Mouse (Mus musculus) testis, adult 2 months (tissue): ENCODE data around the gene Ifi209. TPM values are rescaled to one million over a fixed set of nuclear protein-coding genes. Genes with fewer than 3 reads are reported as not detected.
"Not testable (repeated sequence)": the region's sequence is repeated elsewhere in the genome, so short reads cannot be mapped to it uniquely, and the experiment has no call there.

Experiments used
- H3K27ac ChIP-seq: fragments of 200-500 bp; 2 replicates; pipeline ENCODE4 v1.5.1; 2012; ENCODE audit warnings: low read depth, low read length; ENCODE audit not compliant: control insufficient read depth, insufficient read depth
- H3K27me3 ChIP-seq: fragments of 200-500 bp; 2 replicates; pipeline ENCODE4 v1.6.1; 2012; ENCODE audit warnings: mild to moderate bottlenecking, low read length, moderate library complexity; ENCODE audit not compliant: control insufficient read depth, insufficient read depth
- H3K36me3 ChIP-seq: fragments of 200-500 bp; 2 replicates; pipeline ENCODE4 v1.6.1; 2012; ENCODE audit warnings: mild to moderate bottlenecking, low read length; ENCODE audit not compliant: control insufficient read depth, insufficient read depth
- H3K4me1 ChIP-seq: fragments of 200-500 bp; 2 replicates; pipeline ENCODE4 v1.6.1; 2012; ENCODE audit warnings: low read length; ENCODE audit not compliant: control insufficient read depth, insufficient read depth
- H3K4me3 ChIP-seq: fragments of 200-500 bp; 2 replicates; pipeline ENCODE4 v1.5.1; 2012; ENCODE audit warnings: low read depth, mild to moderate bottlenecking, low read length, moderate library complexity, mixed read lengths; ENCODE audit not compliant: control insufficient read depth
- CTCF ChIP-seq: fragments of 200-500 bp; IDR thresholded peaks from 2 replicates; pipeline ENCODE4 v1.5.1; 2012; ENCODE audit warnings: low read depth, mild to moderate bottlenecking, inconsistent platforms, low read length, moderate library complexity; ENCODE audit not compliant: control insufficient read depth, insufficient read depth, insufficient replicate concordance
- POLR2A ChIP-seq: fragments of 200-500 bp; IDR thresholded peaks from 2 replicates; pipeline ENCODE4 v1.6.1; 2012; ENCODE audit warnings: low read depth, mild to moderate bottlenecking, inconsistent platforms, low read length, moderate library complexity; ENCODE audit not compliant: control insufficient read depth
- polyA plus RNA-seq: library from polyadenylated mRNA; depleted of rRNA; stranded (reverse); fragments of >200 nt; gene quantifications from 2 replicates; pipeline ENCODE4 v1.2.3, GENCODE M21; 2012; rRNA removed

Ifi209 gene
- polyA plus RNA-seq, 1 experiment = 1.0 TPM

DNA sequence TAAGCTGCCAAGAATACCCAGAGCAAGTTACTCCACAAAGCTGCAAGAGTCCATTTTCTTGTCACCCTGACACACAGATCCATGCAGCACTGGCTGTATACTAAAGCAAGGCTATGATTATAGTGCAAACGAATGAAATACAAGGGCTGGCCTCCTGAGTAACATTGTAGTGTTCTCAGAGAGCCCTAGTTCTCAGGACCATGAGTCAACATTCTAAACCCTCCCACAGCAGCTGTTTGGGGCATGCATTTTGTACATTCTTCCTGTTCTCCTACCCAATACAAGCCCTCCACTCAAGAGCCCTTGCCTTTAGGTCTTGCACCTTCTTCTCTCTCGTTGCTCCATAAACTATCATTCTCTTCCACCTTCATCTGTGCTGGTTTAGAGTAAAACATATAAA lies 14.7 kb downstream of the Ifi209 start:
- Histone ChIP-seq H3K27ac (no peak overlapping the region), H3K27me3 (no peaks in the 10 kb centered on the region), H3K4me1 (no peaks in the 10 kb centered on the region), H3K36me3 (no peaks in the 10 kb centered on the region), H3K4me3 (no peak overlapping the region)
- TF ChIP-seq POLR2A (no peak), CTCF (no peak)

DNA sequence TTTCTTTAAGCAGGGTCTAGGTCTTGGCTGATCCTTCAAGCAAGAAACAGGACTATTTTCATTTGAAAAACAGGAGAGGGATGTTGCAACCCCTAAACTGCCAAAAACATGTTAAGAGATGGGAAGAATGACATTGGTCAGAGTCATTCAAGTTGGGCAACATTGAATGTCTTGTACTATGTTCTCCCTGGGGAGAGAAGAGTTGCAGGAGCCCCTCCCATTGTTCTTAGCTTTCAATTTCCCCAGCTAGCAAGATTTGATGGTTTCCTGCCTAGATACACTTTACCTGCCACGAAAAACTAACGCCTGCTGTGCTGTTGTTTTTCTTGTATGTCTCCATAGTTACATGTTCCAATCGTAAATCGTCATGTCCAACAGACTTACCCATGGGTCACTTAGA lies 27.3 kb downstream of the Ifi209 start:
- Histone ChIP-seq H3K27ac (no peak overlapping the region), H3K4me1 (no peaks in the 10 kb centered on the region), H3K4me3 (no peak overlapping the region), H3K27me3 (no peaks in the 10 kb centered on the region), H3K36me3 (no peaks in the 10 kb centered on the region)
- TF ChIP-seq POLR2A (no peak), CTCF (no peak)

DNA sequence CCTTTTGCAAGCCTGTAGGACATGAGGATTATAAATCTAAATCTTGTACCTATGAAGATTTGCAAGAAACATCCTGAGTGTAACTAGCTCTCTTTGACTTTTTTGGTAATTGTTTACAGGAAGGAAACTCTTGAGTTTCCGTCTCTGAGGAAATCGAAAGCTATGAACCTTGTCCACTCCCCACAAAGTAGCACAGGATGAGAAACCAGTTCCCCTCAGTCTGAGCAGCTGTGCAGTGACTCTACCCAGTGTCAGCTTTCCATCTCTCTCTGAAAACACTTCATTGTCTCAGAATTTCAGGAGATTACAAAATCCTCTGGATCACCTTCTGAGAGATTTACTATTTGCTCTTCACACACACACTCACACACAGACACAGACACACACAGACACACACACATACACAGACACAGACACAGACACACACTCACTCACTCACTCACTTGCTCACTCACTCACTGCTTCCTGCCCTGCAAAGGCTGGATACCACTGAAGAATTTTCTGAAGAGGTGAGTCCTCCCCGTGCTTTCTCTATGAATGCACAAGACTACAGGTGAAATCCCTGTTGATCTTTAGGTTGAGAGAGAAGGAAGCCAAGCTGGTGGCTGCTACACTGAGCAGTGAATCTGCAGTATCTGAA lies 42.9 kb downstream of the Ifi209 start, which contains the start of gene Ifi208:
Gene Ifi208 (plus strand): TSS at position 218 of the 640 bp plus-strand sequence.
- H3K27ac ChIP-seq, H3K27me3 ChIP-seq, H3K36me3 ChIP-seq, H3K4me3 ChIP-seq, H3K4me1 ChIP-seq: not testable (repeated sequence)

DNA sequence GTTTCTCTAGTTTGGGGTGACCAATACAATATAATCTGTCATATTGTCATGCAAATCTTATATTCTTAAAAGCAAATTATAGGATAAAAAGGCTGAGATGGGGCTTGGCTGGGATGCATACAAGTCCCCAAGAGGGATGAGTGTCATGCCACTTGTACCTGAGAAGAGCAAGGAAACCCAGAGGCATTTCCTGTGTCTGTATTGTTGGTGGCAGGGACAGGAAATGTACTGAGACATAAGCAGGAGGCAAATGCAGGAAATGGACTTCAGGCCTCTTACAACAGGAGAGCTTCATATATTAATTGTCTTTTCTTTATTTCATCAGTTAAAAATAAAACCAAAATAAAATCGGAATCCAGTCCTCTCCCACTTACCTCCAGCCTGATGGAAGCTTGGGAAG lies 47.9 kb downstream of the Ifi209 start:
- not testable (repeated sequence) for H3K4me3 ChIP-seq, H3K27ac ChIP-seq, H3K36me3 ChIP-seq, H3K4me1 ChIP-seq, H3K27me3 ChIP-seq

DNA sequence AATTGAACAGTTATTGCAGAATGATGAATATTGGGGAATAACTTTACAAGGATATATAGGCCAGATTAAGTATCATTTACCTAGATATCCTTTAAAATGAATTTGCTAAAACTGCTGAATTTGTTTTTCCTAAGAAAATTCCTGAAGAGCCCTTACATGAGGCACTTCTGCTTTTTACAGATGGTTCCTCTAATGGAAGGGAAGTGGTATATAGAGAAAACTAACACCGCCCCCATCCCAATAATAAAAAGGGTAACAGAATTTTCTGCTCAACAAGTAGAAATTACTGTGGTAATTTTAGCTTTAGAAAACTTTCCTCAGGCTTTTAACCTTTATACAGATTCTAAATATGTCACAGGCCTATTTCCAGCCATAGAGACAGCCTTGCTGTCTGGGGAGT lies 63.6 kb downstream of the Ifi209 start:
- no peaks in the 10 kb centered on the region for H3K27me3 ChIP-seq
- no peaks in the 10 kb centered on the region for H3K4me1 ChIP-seq
- H3K36me3 ChIP-seq = no peaks in the 10 kb centered on the region
- no peak overlapping the region for H3K4me3 ChIP-seq
- no peak for TF ChIP-seq POLR2A
- TF ChIP-seq CTCF = no peak
- no peak overlapping the region for H3K27ac ChIP-seq

Other genes with a start within 250 kb of the Ifi209 start
- gene Ifi206, start 139.9 kb upstream of the Ifi209 start, polyA plus RNA-seq = 0.06 and 0.18 TPM in 2 replicates
- gene Ifi214, start 95.0 kb upstream of the Ifi209 start, polyA plus RNA-seq = 0.14 and 0.20 TPM in 2 replicates
- 0.05 TPM in 2 replicates for gene Ifi213, start 31.6 kb upstream of the Ifi209 start, polyA plus RNA-seq
- gene Ifi208, start 42.8 kb downstream of the Ifi209 start, polyA plus RNA-seq = 0.07 and 0.14 TPM in 2 replicates
- gene Ifi207, start 110.8 kb downstream of the Ifi209 start, polyA plus RNA-seq = 0.81 and 0.88 TPM in 2 replicates
- gene Ifi204, start 136.0 kb downstream of the Ifi209 start, polyA plus RNA-seq = 0.14 TPM in 1 of 2 replicates, not detected in the other